Mouse (Mus musculus): ENCODE data around the gene Rrp9. TPM values are rescaled to one million over a fixed set of nuclear protein-coding genes. Genes with fewer than 3 reads are reported as not detected.

The Rrp9 gene
- total and polyA plus RNA-seq, 3 experiments = 120 to 326 (median 130) TPM

- TF ChIP-seq POLR2A (IDR thresholded peaks at IDR 0.05; ENCODE audit: low read depth, low read length) (no peak), POLR2AphosphoS2 (IDR thresholded peaks at IDR 0.05; ENCODE audit: low read depth, low read length) (no peak), SIN3A (IDR thresholded peaks at IDR 0.05; ENCODE audit: low read length) (no peak), EP300 (IDR thresholded peaks at IDR 0.05; ENCODE audit: low read length) (no peak), ZMIZ1 (IDR thresholded peaks at IDR 0.05; ENCODE audit: low read depth, low read length) (no peak), NELFE (IDR thresholded peaks at IDR 0.05; ENCODE audit: low read depth, low read length) (peak; percentile 81; the same call in 1 of the 2 replicates), BHLHE40 (IDR thresholded peaks at IDR 0.05; ENCODE audit: low read depth, low read length) (no peak), USF1 (IDR thresholded peaks at IDR 0.05; ENCODE audit: low read depth, low read length) (no peak), JUN (IDR thresholded peaks at IDR 0.05; ENCODE audit: insufficient read depth, low read depth, low read length) (no peak)
These were observed 56.1 kb downstream of the Rrp9 start (continued) for GRCm38 (mm10) chr9:106531833-106532232.

GRCm38 (mm10) chr9:106534296-106534695 is 58.5 kb downstream of the Rrp9 start:
- Histone ChIP-seq H3K9ac (ENCODE audit: insufficient read depth, low read depth) (no peak overlapping the region), H3K4me3 (replicated peaks in 1 of 3; ENCODE audit: low read depth in 2 of 3, low read length in 2 of 3, poor library complexity in 1 of 3) (no peak overlapping the region), H3K79me2 (replicated peaks; ENCODE audit: control insufficient read depth, extremely low read depth, insufficient read depth, poor library complexity, severe bottlenecking) (no peaks in the 10 kb centered on the region), H3K9me3 (replicated peaks; ENCODE audit: low read length) (peaks cover 3% of the 10 kb centered on the region), H3K27ac (ENCODE audit: insufficient read depth, low read depth) (no peak overlapping the region), H3K4me2 (ENCODE audit: insufficient read depth, low read depth, poor library complexity, severe bottlenecking) (no peak overlapping the region), H3K4me1 (ENCODE audit: control insufficient read depth in 1 of 2, insufficient read depth in 2 of 2) (no peaks in the 10 kb centered on the region; a peak in 1 of 4 replicates), H3K36me3 (replicated peaks in 1 of 2; ENCODE audit: control insufficient read depth in 1 of 2, insufficient read depth in 1 of 2, low read length in 1 of 2) (no peaks in the 10 kb centered on the region), H3K27me3 (replicated peaks) (peaks cover 1% of the 10 kb centered on the region)
- dilution Hi-C loops (cut with MboI; ENCODE audit: extremely low pct_ligation_motif_present, extremely low pct_unique_long_range_greater_than_20kb, low sequenced_read_pairs) (no loop called here), in situ Hi-C loops (cut with MboI; ENCODE audit: low pct_ligation_motif_present, low pct_unique_long_range_greater_than_20kb, low sequenced_read_pairs) (no loop called here)
- no peak for TF ChIP-seq SIN3A (IDR thresholded peaks at IDR 0.05; ENCODE audit: low read length)
- no peak for TF ChIP-seq HCFC1 (IDR thresholded peaks at IDR 0.05; ENCODE audit: low read depth, low read length)
- TF ChIP-seq USF1 (IDR thresholded peaks at IDR 0.05; ENCODE audit: low read depth, low read length) = no peak
- TF ChIP-seq GABPA (IDR thresholded peaks at IDR 0.05; ENCODE audit: insufficient replicate concordance, low read depth, low read length) = no peak
- DNase-seq (ENCODE audit: extremely low read depth) = no peak

GRCm38 (mm10) chr9:106534975-106535374 is 59.2 kb downstream of the Rrp9 start:
- dilution Hi-C loops (cut with MboI; ENCODE audit: extremely low pct_ligation_motif_present, extremely low pct_unique_long_range_greater_than_20kb, low sequenced_read_pairs) = no loop called here
- H3K36me3 ChIP-seq (replicated peaks in 1 of 2; ENCODE audit: control insufficient read depth in 1 of 2, insufficient read depth in 1 of 2, low read length in 1 of 2) = no peaks in the 10 kb centered on the region
- H3K79me2 ChIP-seq (replicated peaks; ENCODE audit: control insufficient read depth, extremely low read depth, insufficient read depth, poor library complexity, severe bottlenecking) = no peaks in the 10 kb centered on the region
- in situ Hi-C loops (cut with MboI; ENCODE audit: low pct_ligation_motif_present, low pct_unique_long_range_greater_than_20kb, low sequenced_read_pairs) = no loop called here
- peaks cover 5% of the 10 kb centered on the region for H3K9me3 ChIP-seq (replicated peaks; ENCODE audit: low read length)
- H3K4me2 ChIP-seq (ENCODE audit: insufficient read depth, low read depth, poor library complexity, severe bottlenecking) = no peak overlapping the region
- no peaks in the 10 kb centered on the region for H3K27me3 ChIP-seq (replicated peaks)
- no peaks in the 10 kb centered on the region; a peak in 1 of 4 replicates for H3K4me1 ChIP-seq (ENCODE audit: control insufficient read depth in 1 of 2, insufficient read depth in 2 of 2)
- H3K27ac ChIP-seq (ENCODE audit: insufficient read depth, low read depth) = no peak overlapping the region
- no peak for TF ChIP-seq MXI1 (IDR thresholded peaks at IDR 0.05; ENCODE audit: low read depth, low read length)
- no peak for DNase-seq (ENCODE audit: extremely low read depth)
- H3K9ac ChIP-seq (ENCODE audit: insufficient read depth, low read depth) = no peak overlapping the region
- no peak overlapping the region for H3K4me3 ChIP-seq (replicated peaks in 1 of 3; ENCODE audit: low read depth in 2 of 3, low read length in 2 of 3, poor library complexity in 1 of 3)

Other genes with a start within 250 kb of the Rrp9 start
- gene Alas1, start 227.3 kb upstream of the Rrp9 start, total RNA-seq (2012; rRNA removed) = 65.1 and 71.9 TPM in 2 replicates
- 93.1 and 105 TPM in 2 replicates for gene Alas1, start 227.3 kb upstream of the Rrp9 start, total RNA-seq (2014; rRNA removed)
- gene Alas1, start 227.3 kb upstream of the Rrp9 start, polyA plus RNA-seq (2012; ENCODE audit: insufficient read length, low read depth) = 68.2 and 69.6 TPM in 2 replicates
- gene Poc1a, start 194.9 kb upstream of the Rrp9 start, total RNA-seq (2012; rRNA removed) = 42.7 and 46.7 TPM in 2 replicates
- gene Poc1a, start 194.9 kb upstream of the Rrp9 start, total RNA-seq (2014; rRNA removed) = 24.2 and 24.5 TPM in 2 replicates
- 31.9 and 39.8 TPM in 2 replicates for gene Poc1a, start 194.9 kb upstream of the Rrp9 start, polyA plus RNA-seq (2012; ENCODE audit: insufficient read length, low read depth)
- gene Dusp7, start 107.3 kb upstream of the Rrp9 start, total RNA-seq (2012; rRNA removed) = 8.0 and 10.0 TPM in 2 replicates
- gene Dusp7, start 107.3 kb upstream of the Rrp9 start, total RNA-seq (2014; rRNA removed) = 4.9 and 6.2 TPM in 2 replicates
- gene Dusp7, start 107.3 kb upstream of the Rrp9 start, polyA plus RNA-seq (2012; ENCODE audit: insufficient read length, low read depth) = 8.2 and 11.4 TPM in 2 replicates
- 1,844 and 1,867 TPM in 2 replicates for gene Rpl29, start 46.5 kb upstream of the Rrp9 start, total RNA-seq (2012; rRNA removed)
- gene Rpl29, start 46.5 kb upstream of the Rrp9 start, total RNA-seq (2014; rRNA removed) = 1,058 and 1,082 TPM in 2 replicates
- gene Rpl29, start 46.5 kb upstream of the Rrp9 start, polyA plus RNA-seq (2012; ENCODE audit: insufficient read length, low read depth) = 1,042 and 1,257 TPM in 2 replicates
- 76.9 and 77.6 TPM in 2 replicates for gene Acy1, start 37.6 kb upstream of the Rrp9 start, total RNA-seq (2012; rRNA removed)
- 51.9 and 55.6 TPM in 2 replicates for gene Acy1, start 37.6 kb upstream of the Rrp9 start, total RNA-seq (2014; rRNA removed)
- 103 and 106 TPM in 2 replicates for gene Acy1, start 37.6 kb upstream of the Rrp9 start, polyA plus RNA-seq (2012; ENCODE audit: insufficient read length, low read depth)
- gene Abhd14b, start 28.5 kb upstream of the Rrp9 start, total RNA-seq (2012; rRNA removed) = 3.9 and 5.3 TPM in 2 replicates
- 2.9 and 3.6 TPM in 2 replicates for gene Abhd14b, start 28.5 kb upstream of the Rrp9 start, total RNA-seq (2014; rRNA removed)
- 4.4 and 5.4 TPM in 2 replicates for gene Abhd14b, start 28.5 kb upstream of the Rrp9 start, polyA plus RNA-seq (2012; ENCODE audit: insufficient read length, low read depth)
- 20.4 and 20.6 TPM in 2 replicates for gene Abhd14a, start 28.3 kb upstream of the Rrp9 start, total RNA-seq (2012; rRNA removed)
- gene Abhd14a, start 28.3 kb upstream of the Rrp9 start, total RNA-seq (2014; rRNA removed) = 15.6 and 18.2 TPM in 2 replicates
- gene Abhd14a, start 28.3 kb upstream of the Rrp9 start, polyA plus RNA-seq (2012; ENCODE audit: insufficient read length, low read depth) = 23.3 and 26.6 TPM in 2 replicates
- 41.3 and 44.1 TPM in 2 replicates for gene Pcbp4, start 22.7 kb upstream of the Rrp9 start, total RNA-seq (2012; rRNA removed)
- 34.5 and 44.0 TPM in 2 replicates for gene Pcbp4, start 22.7 kb upstream of the Rrp9 start, total RNA-seq (2014; rRNA removed)
- 51.9 and 54.2 TPM in 2 replicates for gene Pcbp4, start 22.7 kb upstream of the Rrp9 start, polyA plus RNA-seq (2012; ENCODE audit: insufficient read length, low read depth)
- gene Gpr62, start 10.0 kb upstream of the Rrp9 start, total RNA-seq (2012; rRNA removed) = 0.04 TPM in 1 of 2 replicates, not detected in the other
- gene Gpr62, start 10.0 kb upstream of the Rrp9 start, total RNA-seq (2014; rRNA removed) = not detected in 2 replicates
- 0.11 and 0.20 TPM in 2 replicates for gene Gpr62, start 10.0 kb upstream of the Rrp9 start, polyA plus RNA-seq (2012; ENCODE audit: insufficient read length, low read depth)
- 12.3 and 12.9 TPM in 2 replicates for gene Parp3, start 986 bp downstream of the Rrp9 start, total RNA-seq (2012; rRNA removed)
- 10.3 and 11.1 TPM in 2 replicates for gene Parp3, start 986 bp downstream of the Rrp9 start, total RNA-seq (2014; rRNA removed)
- 24.6 and 36.6 TPM in 2 replicates for gene Parp3, start 986 bp downstream of the Rrp9 start, polyA plus RNA-seq (2012; ENCODE audit: insufficient read length, low read depth)
- not detected in 2 replicates for gene Iqcf1, start 24.0 kb downstream of the Rrp9 start, total RNA-seq (2012; rRNA removed)
- not detected in 2 replicates for gene Iqcf1, start 24.0 kb downstream of the Rrp9 start, total RNA-seq (2014; rRNA removed)
- not detected in 2 replicates for gene Iqcf1, start 24.0 kb downstream of the Rrp9 start, polyA plus RNA-seq (2012; ENCODE audit: insufficient read length, low read depth)
- 0.72 TPM in 1 of 2 replicates, not detected in the other for gene Iqcf5, start 38.6 kb downstream of the Rrp9 start, total RNA-seq (2012; rRNA removed)
- gene Iqcf5, start 38.6 kb downstream of the Rrp9 start, total RNA-seq (2014; rRNA removed) = 0.77 TPM in 1 of 2 replicates, not detected in the other
- gene Iqcf5, start 38.6 kb downstream of the Rrp9 start, polyA plus RNA-seq (2012; ENCODE audit: insufficient read length, low read depth) = 1.8 and 2.9 TPM in 2 replicates
- gene Iqcf3, start 85.7 kb downstream of the Rrp9 start, total RNA-seq (2012; rRNA removed) = not detected in 2 replicates
- gene Iqcf3, start 85.7 kb downstream of the Rrp9 start, total RNA-seq (2014; rRNA removed) = not detected in 2 replicates
- not detected in 2 replicates for gene Iqcf3, start 85.7 kb downstream of the Rrp9 start, polyA plus RNA-seq (2012; ENCODE audit: insufficient read length, low read depth)
- not detected in 2 replicates for gene Iqcf4, start 95.0 kb downstream of the Rrp9 start, total RNA-seq (2012; rRNA removed)
- not detected in 2 replicates for gene Iqcf4, start 95.0 kb downstream of the Rrp9 start, total RNA-seq (2014; rRNA removed)
- gene Iqcf4, start 95.0 kb downstream of the Rrp9 start, polyA plus RNA-seq (2012; ENCODE audit: insufficient read length, low read depth) = not detected in 2 replicates
- gene Iqcf6, start 150.6 kb downstream of the Rrp9 start, total RNA-seq (2012; rRNA removed) = not detected in 2 replicates
- gene Iqcf6, start 150.6 kb downstream of the Rrp9 start, total RNA-seq (2014; rRNA removed) = not detected in 2 replicates
- not detected in 2 replicates for gene Iqcf6, start 150.6 kb downstream of the Rrp9 start, polyA plus RNA-seq (2012; ENCODE audit: insufficient read length, low read depth)
- gene Grm2, start 180.1 kb downstream of the Rrp9 start, total RNA-seq (2012; rRNA removed) = not detected in 2 replicates
- not detected in 2 replicates for gene Grm2, start 180.1 kb downstream of the Rrp9 start, total RNA-seq (2014; rRNA removed)
- gene Grm2, start 180.1 kb downstream of the Rrp9 start, polyA plus RNA-seq (2012; ENCODE audit: insufficient read length, low read depth) = not detected in 2 replicates
- 33.6 and 45.3 TPM in 2 replicates for gene Tex264, start 210.0 kb downstream of the Rrp9 start, total RNA-seq (2012; rRNA removed)
- gene Tex264, start 210.0 kb downstream of the Rrp9 start, total RNA-seq (2014; rRNA removed) = 30.9 and 34.3 TPM in 2 replicates
- 45.2 and 54.8 TPM in 2 replicates for gene Tex264, start 210.0 kb downstream of the Rrp9 start, polyA plus RNA-seq (2012; ENCODE audit: insufficient read length, low read depth)

All from CH12.LX (cell line).